Mouse (Mus musculus) liver, embryonic 16.5 days (tissue): ENCODE measurements around the gene Glt8d1. TPM values are rescaled to one million over a fixed set of nuclear protein-coding genes. Genes with fewer than 3 reads are reported as not detected.
A peak's percentile ranks its signal among the peaks of the same experiment; 100 is the strongest.

Source experiments
- ATAC-seq: fragments of 200-750 bp; cut with Nextera tagmentation; 2 replicates; pipeline ENCODE4 v1.8.0; 2017; ENCODE audit warnings: low read depth, mild to moderate bottlenecking, moderate number of reproducible peaks, moderate library complexity
- H3K27ac ChIP-seq: fragments of 300-500 bp; sonication (generic); 2 replicates; pipeline ENCODE4 v1.5.1; 2014; ENCODE audit warnings: mild to moderate bottlenecking, low read length
- H3K27me3 ChIP-seq: fragments of 300-500 bp; sonication (generic); 2 replicates; pipeline ENCODE4 v1.6.1; 2014; ENCODE audit warnings: low read depth, low read length, mixed read lengths; ENCODE audit not compliant: control insufficient read depth, insufficient read depth
- H3K36me3 ChIP-seq: fragments of 300-500 bp; sonication (generic); 2 replicates; pipeline ENCODE4 v1.6.1; 2014; ENCODE audit warnings: mild to moderate bottlenecking; ENCODE audit not compliant: control insufficient read depth, insufficient read depth
- H3K4me1 ChIP-seq: fragments of 300-500 bp; sonication (generic); 2 replicates; pipeline ENCODE4 v1.6.1; 2014; ENCODE audit warnings: low read depth, low read length, mixed read lengths; ENCODE audit not compliant: control insufficient read depth
- H3K4me2 ChIP-seq: fragments of 300-500 bp; sonication (generic); 2 replicates; pipeline ENCODE4 v1.6.1; 2014; ENCODE audit warnings: low read depth, low read length, mixed read lengths
- H3K4me3 ChIP-seq: fragments of 300-500 bp; sonication (generic); 2 replicates; pipeline ENCODE4 v1.5.1; 2014; ENCODE audit warnings: low read depth, mild to moderate bottlenecking, low read length
- H3K9ac ChIP-seq: fragments of 300-500 bp; sonication (generic); 2 replicates; pipeline ENCODE4 v1.6.1; 2014; ENCODE audit warnings: low read depth, low read length
- H3K9me3 ChIP-seq: fragments of 300-500 bp; sonication (generic); replicated peaks from 2 replicates; pipeline ENCODE4 v1.6.1; 2016; ENCODE audit warnings: low read length; ENCODE audit not compliant: control insufficient read depth
- WGBS: fragments of 180-500 bp; shearing (Covaris S2); extraction: QIAGEN DNeasy Blood & Tissue Kit; methylation state at CpG from one replicate; pipeline ENCODE4 v1.1.7; 2014; ENCODE audit not compliant: insufficient replicate concordance; 5-methylcytosine and 5-hydroxymethylcytosine counted together
- polyA plus RNA-seq: library from polyadenylated mRNA; unstranded; fragments of >200 nt; fragmentation: Nextera tagmentation; extraction: Ambion mirVana; gene quantifications from 2 replicates; pipeline ENCODE4 v1.2.1, GENCODE M21; 2015

Glt8d1 gene
- polyA plus RNA-seq, 1 experiment from 2014 or later, result 16.0 TPM

DNA sequence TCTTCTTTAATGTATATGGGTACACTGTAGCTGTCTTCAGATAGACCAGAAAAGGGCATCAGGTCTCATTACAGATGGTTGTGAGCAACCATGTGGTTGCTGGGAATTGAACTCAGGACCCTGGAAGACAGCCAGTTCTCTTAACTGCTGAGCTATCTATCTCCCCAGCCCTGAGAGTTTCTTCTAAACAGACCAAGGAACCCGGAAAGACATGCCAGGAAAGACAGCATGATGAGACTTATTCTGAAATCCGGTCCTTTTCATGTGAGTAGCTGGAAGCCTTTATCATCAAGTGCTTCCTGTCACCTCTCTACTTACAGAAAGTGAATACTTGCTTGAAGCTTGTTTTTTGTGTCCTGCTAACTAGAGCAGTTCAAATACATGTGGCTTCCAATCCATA is 3.3 kb downstream of the Glt8d1 start:
- no peak overlapping the region for H3K27ac ChIP-seq
- peaks cover 16% of the 10 kb centered on the region for H3K4me1 ChIP-seq
- 48% methylated on average over 2 of the region's 2 CpGs for WGBS

DNA sequence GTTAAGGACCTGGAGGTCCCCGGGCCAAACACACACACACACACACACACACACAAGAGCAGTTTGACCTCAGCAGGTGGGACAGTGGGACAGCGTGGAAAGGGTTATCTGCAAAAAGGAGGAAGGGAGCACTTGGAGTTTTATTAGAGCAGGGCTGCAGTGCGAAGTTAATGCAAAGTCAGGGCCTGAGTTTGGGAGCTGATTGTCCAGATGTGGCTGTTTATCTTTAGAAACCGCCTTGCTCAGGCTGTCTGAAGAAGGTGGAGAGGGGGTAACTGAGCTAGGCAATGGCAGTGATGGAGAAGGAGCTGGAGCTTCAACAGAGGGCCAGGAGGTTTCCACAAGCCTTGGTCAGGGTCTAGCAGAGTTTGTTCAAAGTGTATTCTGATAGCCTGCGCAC is 5.6 kb downstream of the Glt8d1 start:
- H3K4me1 ChIP-seq, result peaks cover 15% of the 10 kb centered on the region
- no peaks in the 10 kb centered on the region for H3K27me3 ChIP-seq
- H3K4me2 ChIP-seq, result no peak overlapping the region
- ATAC-seq, result peak; percentile 68
- WGBS, result 48% methylated on average over 5 of the region's 5 CpGs
- no peak overlapping the region for H3K4me3 ChIP-seq
- H3K36me3 ChIP-seq, result peaks cover 15% of the 10 kb centered on the region
- H3K27ac ChIP-seq, result no peak overlapping the region; the same call in 1 of the 2 replicates
- no peak overlapping the region for H3K9ac ChIP-seq
- H3K9me3 ChIP-seq, result no peaks in the 10 kb centered on the region

More for the DNA sequence above, 3.3 kb downstream of the Glt8d1 start:
- no peaks in the 10 kb centered on the region for H3K9me3 ChIP-seq
- no peak for ATAC-seq
- H3K36me3 ChIP-seq, result 0 out of 2 replicates have a peak, but pooled peaks cover under 1% of the 10 kb centered on the region
- no peak overlapping the region for H3K4me3 ChIP-seq
- H3K27me3 ChIP-seq, result no peaks in the 10 kb centered on the region
- no peak overlapping the region for H3K4me2 ChIP-seq
- H3K9ac ChIP-seq, result no peak overlapping the region

GRCm38 (mm10) chr14:31011588-31011987 is 10.4 kb downstream of the Glt8d1 start:
- Histone ChIP-seq H3K4me2 (no peak overlapping the region), H3K9ac (no peak overlapping the region), H3K4me3 (no peak overlapping the region), H3K36me3 (peaks cover 46% of the 10 kb centered on the region), H3K27ac (no peak overlapping the region), H3K9me3 (no peaks in the 10 kb centered on the region), H3K27me3 (no peaks in the 10 kb centered on the region), H3K4me1 (peaks cover 15% of the 10 kb centered on the region)
- 78% methylated on average over 3 of the region's 3 CpGs for WGBS
- ATAC-seq, result no peak

DNA sequence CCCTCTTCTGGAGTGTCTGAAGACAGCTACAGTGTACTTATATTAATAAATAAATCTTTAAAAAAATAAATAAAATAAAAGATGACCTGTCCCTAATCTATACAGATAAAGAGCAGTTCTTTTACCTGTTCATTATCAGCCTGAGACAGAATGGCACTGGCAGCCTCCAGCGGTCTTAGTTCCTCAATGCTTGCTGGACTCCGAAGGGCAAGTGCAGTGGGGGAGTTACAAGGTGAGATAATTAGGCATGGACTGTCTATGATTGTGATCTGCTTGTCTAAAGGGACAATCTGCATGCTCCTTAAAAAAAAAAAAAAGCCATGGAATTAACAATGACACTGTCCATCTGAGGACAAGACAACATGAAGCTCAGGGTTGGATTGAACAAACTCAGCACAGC is 12.7 kb downstream of the Glt8d1 start:
- no peaks in the 10 kb centered on the region for H3K27me3 ChIP-seq
- no peaks in the 10 kb centered on the region for H3K9me3 ChIP-seq
- H3K4me3 ChIP-seq, result no peak overlapping the region
- H3K9ac ChIP-seq, result no peak overlapping the region
- peaks cover 28% of the 10 kb centered on the region for H3K4me1 ChIP-seq
- peaks cover 49% of the 10 kb centered on the region for H3K36me3 ChIP-seq
- no peak for ATAC-seq
- WGBS, result 78% methylated on average over 2 of the region's 2 CpGs
- no peak overlapping the region for H3K4me2 ChIP-seq
- no peak overlapping the region for H3K27ac ChIP-seq

- Histone ChIP-seq H3K27me3 (no peaks in the 10 kb centered on the region), H3K36me3 (peaks cover 39% of the 10 kb centered on the region), H3K4me3 (no peak overlapping the region), H3K4me2 (peak overlapping the region; percentile 90), H3K9me3 (no peaks in the 10 kb centered on the region), H3K9ac (no peak overlapping the region), H3K4me1 (peaks cover 34% of the 10 kb centered on the region), H3K27ac (peak overlapping the region; percentile 3; the same call in 1 of the 2 replicates)
- WGBS, result 26% methylated on average over 1 of the region's 1 CpGs
- ATAC-seq, result no peak
Observed at GRCm38 (mm10) chr14:31016063-31016462, 14.9 kb downstream of the Glt8d1 start.

DNA sequence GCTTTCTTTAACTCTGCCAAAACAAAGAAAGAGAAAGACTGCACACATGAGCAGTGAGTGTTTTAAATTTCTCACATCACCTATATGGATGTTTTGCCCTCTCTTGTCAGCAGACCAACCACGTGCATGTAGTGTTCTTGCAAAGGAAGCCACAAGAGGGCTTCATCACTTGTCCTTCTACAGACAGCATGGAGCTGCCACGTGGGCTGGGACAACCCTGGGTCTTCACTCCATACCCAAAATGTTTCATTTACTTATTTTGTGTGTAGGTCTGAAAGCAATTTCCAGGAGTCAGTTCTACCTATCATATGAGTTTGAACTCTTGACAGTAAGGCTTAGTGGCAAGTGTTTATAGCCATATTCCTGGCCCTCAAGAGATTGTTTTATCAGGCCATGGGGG is 16.7 kb downstream of the Glt8d1 start:
- WGBS, result 0% methylated on average over 2 of the region's 2 CpGs

GRCm38 (mm10) chr14:31018860-31019291 is 17.7 kb downstream of the Glt8d1 start, which contains the start of the genes Pbrm1 and Gnl3:
Pbrm1 (plus strand) TSS chr14:31019138.
Gnl3 (minus strand) TSS chr14:31019152.
- H3K36me3 ChIP-seq, result peaks cover 34% of the 10 kb centered on the region
- ATAC-seq, result peak; percentile 84
- no peaks in the 10 kb centered on the region for H3K9me3 ChIP-seq
- H3K4me1 ChIP-seq, result peaks cover 43% of the 10 kb centered on the region
- no peaks in the 10 kb centered on the region for H3K27me3 ChIP-seq
- H3K4me3 ChIP-seq, result peak within 1 kb of the TSS; percentile 67
- peak within 1 kb of the TSS; percentile 90 for H3K9ac ChIP-seq
- WGBS, result under 1% methylated on average over 51 of the region's 53 CpGs
- peak within 1 kb of the TSS; percentile 90 for H3K4me2 ChIP-seq
- peak within 1 kb of the TSS; percentile 98 for H3K27ac ChIP-seq

More for the DNA sequence above, 16.7 kb downstream of the Glt8d1 start:
- Histone ChIP-seq H3K9me3 (no peaks in the 10 kb centered on the region), H3K36me3 (peaks cover 38% of the 10 kb centered on the region), H3K4me1 (peaks cover 41% of the 10 kb centered on the region), H3K4me2 (peak overlapping the region; percentile 90), H3K4me3 (peak overlapping the region; percentile 67), H3K27me3 (no peaks in the 10 kb centered on the region), H3K27ac (peak overlapping the region; percentile 98), H3K9ac (peak overlapping the region; percentile 67)
- ATAC-seq, result no peak

DNA sequence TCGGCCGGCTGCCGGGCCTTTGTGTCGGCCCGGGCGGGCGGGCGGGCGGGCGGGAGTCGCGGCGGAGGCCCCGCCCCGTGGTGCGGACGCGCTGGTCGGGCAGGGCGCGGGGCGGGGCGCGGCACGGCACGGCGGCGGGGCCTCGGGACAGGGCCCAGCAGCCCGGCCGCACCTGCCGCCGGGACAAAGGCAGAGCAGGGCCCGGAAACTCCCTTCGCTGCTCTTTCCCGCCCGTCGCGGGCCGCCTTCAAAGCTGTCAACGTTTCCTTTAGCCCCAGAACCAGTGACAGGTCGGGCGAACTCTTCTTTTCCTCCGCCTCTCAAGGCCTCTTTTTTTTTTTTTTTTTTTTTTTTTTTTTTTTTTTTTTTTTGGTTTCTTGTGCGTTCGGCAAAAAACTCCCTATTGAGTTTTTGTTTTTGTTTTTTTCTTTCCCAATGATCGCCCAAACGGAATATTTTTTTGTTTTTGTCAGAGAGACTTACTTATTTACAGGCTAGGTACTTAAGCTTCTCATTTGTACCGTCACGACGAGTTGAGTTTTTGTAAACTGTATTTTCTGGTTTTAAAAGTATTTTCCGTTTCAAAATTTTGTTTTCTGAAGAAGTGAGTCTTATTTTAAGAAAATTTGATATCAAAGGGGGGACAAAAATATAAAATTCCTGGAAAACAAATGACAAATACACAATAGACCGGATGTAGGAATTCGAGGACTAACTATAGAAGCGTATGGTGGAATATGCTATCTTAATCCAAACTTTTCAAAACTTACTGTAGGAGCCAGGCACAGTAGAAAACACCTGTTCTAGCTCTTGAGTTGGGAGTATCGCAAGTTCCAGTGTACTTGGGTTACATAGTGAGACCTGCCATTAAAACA is 18.4 kb downstream of the Glt8d1 start:
- WGBS, result 2% methylated on average over 48 of the region's 56 CpGs
- Histone ChIP-seq H3K27ac (peak overlapping the region; percentile 98), H3K9ac (peak overlapping the region; percentile 90), H3K9me3 (no peaks in the 10 kb centered on the region), H3K4me1 (peaks cover 43% of the 10 kb centered on the region), H3K4me3 (peak overlapping the region; percentile 67), H3K27me3 (no peaks in the 10 kb centered on the region), H3K36me3 (peaks cover 27% of the 10 kb centered on the region), H3K4me2 (peak overlapping the region; percentile 80)
- peak; percentile 93 for ATAC-seq

GRCm38 (mm10) chr14:31022579-31022978 is 21.4 kb downstream of the Glt8d1 start:
- 29% methylated on average over 1 of the region's 1 CpGs for WGBS
- H3K4me1 ChIP-seq, result peaks cover 24% of the 10 kb centered on the region
- no peak overlapping the region for H3K4me3 ChIP-seq
- no peaks in the 10 kb centered on the region for H3K9me3 ChIP-seq
- no peak for ATAC-seq
- no peaks in the 10 kb centered on the region for H3K27me3 ChIP-seq
- no peak overlapping the region for H3K9ac ChIP-seq
- H3K36me3 ChIP-seq, result peaks cover 33% of the 10 kb centered on the region
- H3K27ac ChIP-seq, result peak overlapping the region; percentile 42
- H3K4me2 ChIP-seq, result no peak overlapping the region
